Mouse (Mus musculus): ENCODE measurements around the gene Rapgef2. TPM values are rescaled to one million over a fixed set of nuclear protein-coding genes. Genes with fewer than 3 reads are reported as not detected.
"Not testable (repeated sequence)": the region's sequence is repeated elsewhere in the genome, so short reads cannot be mapped to it uniquely, and the experiment has no call there.

Rapgef2 gene
- polyA plus RNA-seq, 2 experiments from 2014 or later, result 3.1 to 5.6 TPM

DNA sequence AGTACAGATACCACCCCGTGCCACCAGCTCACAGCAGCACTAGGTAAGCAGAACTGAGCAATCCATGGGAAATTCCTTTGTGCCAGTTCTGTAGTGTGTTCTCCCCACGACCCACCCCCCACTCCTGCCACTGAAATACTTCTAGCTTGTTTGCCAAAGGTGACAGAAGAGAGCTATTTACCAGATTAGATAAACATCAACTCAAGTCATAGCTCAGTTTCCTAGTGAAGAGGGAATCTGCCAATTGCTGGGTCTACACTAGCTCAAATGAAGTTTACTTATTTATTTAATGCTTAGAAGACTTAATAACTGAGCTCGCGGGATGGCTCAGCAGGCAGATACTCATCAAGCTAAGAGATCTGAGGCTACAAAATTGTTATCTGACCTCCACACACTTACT lies 200.0 kb downstream of the Rapgef2 start:
- no peak for ATAC-seq

GRCm38 (mm10) chr3:79083881-79084280 lies 202.4 kb downstream of the Rapgef2 start:
- no peak for ATAC-seq

- ATAC-seq, result no peak
Observed at GRCm38 (mm10) chr3:79083030-79083429, 203.3 kb downstream of the Rapgef2 start.

GRCm38 (mm10) chr3:79079076-79079475 lies 207.2 kb downstream of the Rapgef2 start:
- no peak for ATAC-seq

DNA sequence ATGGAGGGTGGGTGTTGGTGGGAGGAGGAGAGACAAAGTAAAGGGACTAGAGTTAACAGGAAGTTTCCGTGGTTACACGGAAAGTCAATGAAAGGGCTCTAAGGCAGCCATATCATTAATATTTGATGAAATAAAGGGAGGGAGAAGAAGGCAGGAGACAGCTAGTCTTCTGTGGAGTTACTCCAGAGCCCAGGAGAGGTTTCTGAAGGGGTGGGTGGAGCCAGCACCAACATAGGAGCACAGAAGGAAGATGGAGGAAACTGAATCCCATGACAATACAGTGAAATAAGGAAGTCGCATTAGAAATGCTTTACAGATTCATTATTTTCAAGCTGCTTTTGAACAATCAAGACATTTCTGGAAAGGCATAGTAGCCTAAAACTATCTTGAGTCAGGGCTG lies 211.3 kb downstream of the Rapgef2 start:
- ATAC-seq, result no peak

DNA sequence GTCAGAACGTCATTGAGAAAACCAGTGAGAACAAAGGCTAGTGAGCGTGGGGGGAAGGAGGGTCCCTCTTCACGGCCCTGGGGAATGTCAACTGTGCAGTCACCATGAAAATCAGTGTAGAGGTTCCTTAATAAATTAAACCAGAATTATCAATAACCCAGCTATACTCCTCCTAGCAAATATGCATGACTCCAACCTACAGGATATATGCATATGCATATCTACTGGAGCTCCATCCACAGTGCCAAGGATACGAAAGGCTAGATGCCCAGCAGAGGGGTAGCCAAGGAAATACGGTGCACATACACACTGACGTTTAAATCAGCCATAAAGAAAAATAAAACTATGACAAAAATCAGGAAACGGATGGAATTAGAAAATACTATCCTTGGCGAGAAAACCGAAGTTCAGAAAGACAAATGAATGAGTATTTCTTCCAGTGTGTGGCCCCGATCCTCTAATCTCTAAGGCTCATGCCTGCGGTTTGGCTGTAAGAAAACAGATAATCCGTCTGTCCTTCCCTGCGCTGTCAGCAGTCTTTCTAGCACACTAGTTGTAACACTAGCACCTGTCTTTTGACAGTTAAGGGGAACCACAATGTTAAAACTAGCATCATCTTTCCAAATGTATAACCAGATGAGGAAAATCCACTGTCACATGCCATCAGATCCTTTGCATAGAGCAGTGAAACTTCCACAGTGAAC lies 212.6 kb downstream of the Rapgef2 start:
- no peak for ATAC-seq

DNA sequence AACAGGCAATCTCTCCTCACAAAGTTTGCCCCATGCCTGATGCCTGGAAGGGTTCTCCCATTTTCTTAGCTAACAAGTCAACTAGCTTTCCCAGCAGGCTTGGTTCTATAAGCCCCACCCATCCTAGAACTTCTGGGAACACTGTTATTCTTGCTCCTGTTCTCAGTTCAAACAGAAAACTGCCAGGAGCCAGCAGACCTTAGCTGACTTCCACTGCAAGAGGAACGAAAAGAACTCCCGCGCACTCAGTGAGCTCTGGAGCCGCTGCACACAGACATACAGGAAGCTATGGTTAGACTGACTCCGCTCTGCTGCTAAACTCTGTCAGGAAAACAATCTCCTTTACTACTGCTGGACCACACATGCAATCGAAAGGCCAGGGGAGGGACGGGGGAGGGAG lies 214.8 kb downstream of the Rapgef2 start:
- ATAC-seq, result peak; percentile 63

DNA sequence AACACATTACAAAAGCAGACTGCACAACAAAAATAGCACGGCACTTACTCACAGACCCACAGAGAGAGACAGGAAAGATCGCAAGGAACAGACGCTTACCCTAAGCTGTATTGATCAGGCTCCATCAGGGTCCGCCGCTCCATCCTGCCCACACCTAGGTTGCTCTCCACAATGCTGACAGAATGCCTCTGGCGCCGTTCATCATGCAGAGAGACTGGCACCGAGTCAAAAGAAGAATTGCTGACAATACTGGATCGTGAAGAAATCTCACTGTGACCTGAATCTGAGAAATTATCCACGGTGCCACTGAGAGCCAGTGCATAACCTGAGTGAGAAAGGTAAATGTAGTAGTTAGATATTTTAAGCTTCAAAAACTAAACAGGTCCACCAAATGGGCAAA lies 216.4 kb downstream of the Rapgef2 start:
- ATAC-seq, result no peak

DNA sequence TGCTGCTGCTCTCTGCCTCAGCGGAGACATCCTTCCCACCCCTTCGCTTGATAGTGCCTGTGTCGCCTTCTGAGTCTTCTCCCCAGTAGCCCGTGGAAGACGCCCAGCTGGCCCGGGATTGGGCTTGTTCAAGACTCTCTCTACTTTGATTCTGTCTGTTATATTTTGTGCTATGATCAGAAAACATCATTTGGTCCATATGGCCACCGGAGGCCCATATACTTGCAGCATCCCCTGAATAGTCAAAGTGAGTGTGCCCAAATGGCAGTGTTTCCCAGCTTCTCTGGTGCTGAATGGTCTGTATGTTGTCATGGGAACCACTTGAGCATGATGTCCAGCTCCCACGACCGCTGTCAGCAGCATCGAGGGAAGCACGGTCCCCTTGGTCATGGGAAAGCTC lies 217.3 kb downstream of the Rapgef2 start:
- ATAC-seq, result no peak

DNA sequence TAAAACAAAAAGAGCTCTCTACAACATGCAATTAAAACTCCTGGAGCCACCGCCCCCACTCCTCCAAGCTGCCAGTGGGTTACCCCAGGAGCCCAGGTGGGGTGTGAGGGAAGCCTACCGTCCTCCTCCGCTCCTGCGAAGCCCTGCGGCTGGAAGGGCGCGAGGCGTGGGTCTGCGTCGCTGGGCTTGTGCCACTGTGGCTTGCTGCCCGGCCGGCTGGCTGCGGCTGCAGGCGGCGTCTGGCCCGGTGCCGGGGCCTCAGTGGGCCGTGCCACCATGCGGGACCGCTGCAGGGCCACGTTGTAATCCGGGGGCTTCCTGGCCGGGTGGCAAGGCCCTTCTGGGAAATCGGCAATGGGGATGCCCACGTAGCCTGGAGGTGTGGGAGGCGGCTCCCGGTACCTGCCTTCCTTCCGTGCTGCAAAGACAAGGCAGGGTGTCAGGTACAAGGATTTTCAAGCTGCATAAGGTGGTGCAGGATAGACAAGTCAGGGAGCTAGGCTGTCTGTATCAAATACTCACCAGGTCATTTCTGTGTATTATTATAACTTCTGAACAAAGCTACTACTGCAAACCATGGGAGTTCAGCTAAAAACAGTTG lies 219.8 kb downstream of the Rapgef2 start:
- no peak for ATAC-seq

DNA sequence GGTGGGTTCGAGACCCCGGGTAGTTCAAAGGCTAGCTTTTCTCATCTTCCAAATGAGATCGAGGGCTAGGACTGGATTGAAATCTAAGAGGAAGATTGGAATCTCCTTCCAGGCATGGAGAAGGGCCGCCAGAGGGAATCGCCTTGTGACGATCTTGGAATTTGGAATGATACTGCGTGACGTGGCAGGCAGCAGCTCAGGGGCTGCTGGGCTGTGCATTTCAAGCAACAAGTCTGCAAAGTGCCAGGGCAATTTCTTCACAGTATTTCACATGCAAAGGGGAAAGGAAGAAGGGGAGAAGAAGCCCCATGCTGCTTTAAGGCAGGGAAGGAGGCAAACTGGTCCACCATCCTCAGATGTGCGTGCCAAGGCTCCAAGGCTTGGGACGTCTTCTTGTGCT lies 222.2 kb downstream of the Rapgef2 start:
- no peak for ATAC-seq

DNA sequence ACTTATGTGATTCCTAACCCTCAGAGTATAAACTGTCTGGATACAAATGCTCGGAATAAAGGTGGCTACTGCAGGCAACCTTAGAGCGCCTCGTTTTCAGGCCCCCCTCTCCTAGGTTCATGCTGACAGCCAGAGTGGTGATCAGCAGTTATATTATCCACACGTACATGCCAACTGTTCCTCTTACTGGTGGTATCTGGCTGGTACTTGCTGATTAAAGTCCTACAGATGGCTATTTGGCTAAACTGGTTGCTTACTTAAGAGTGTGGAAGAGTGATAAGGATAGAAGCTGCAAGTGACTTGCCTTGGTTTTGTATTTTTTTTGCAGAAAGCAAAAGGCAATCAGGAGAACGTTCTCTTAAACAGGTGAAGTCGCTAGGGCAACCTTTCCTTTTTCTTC lies 224.9 kb downstream of the Rapgef2 start:
- ATAC-seq, result no peak

DNA sequence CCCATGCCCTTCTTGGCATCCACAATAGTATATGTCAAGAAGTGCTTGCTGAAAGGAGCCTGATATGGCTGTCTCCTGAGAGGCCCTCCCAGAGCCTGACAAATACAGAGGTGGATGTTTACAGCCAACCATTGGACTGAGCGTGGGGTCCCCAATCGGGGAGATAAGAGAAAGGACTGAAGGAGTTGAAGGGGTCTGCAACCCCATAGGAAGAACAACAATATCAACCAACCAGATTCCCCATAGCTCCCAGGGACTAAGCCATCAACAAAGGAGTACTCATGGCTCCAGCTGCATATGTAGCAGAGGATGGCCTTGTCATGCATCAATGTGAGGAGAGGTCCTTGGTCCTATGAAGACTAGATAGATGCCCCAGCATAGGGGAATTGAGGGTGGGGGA lies 227.8 kb downstream of the Rapgef2 start:
- not testable (repeated sequence) for ATAC-seq

DNA sequence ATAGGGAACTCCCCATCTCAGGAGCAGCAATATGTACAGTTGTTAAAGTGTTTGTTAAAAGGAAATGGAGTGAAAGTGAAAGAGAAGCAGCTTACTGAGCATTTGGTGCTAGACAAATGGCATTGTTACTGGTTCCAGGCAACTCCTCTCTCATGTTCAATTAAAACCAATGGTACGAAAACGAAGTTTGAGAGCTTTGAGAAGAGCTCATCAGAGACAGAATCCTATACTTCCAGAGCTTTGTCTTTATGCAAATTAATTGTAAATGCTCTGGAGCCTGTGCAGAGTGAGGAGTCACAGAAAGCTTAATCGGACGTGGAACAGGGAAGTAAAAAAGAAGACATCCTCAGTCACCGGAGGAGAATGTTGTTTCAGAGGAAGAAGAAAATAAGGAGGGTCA lies 241.1 kb downstream of the Rapgef2 start:
- ATAC-seq, result no peak

- no peak for ATAC-seq
Observed at GRCm38 (mm10) chr3:79042973-79043372, 243.3 kb downstream of the Rapgef2 start.

GRCm38 (mm10) chr3:79039666-79040450 lies 246.5 kb downstream of the Rapgef2 start:
- ATAC-seq, result no peak

DNA sequence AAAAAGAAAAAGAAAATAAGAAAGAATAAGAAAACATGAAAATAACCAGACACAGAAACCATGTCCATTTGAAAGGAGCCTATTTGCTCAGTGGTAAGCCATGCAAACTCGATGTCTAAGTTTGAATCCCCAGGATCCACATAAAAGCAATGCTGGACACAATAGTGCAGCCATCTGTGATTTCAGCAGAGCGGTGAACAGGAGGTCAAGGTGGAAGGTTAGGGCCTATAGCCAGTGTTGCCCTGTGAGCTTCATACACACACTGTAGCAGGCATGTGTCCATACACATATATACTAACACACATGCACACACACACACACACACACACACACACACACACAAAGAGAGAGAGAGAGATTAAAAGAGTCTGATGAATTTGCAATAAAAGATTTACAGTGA lies 247.3 kb downstream of the Rapgef2 start:
- ATAC-seq, result no peak

DNA sequence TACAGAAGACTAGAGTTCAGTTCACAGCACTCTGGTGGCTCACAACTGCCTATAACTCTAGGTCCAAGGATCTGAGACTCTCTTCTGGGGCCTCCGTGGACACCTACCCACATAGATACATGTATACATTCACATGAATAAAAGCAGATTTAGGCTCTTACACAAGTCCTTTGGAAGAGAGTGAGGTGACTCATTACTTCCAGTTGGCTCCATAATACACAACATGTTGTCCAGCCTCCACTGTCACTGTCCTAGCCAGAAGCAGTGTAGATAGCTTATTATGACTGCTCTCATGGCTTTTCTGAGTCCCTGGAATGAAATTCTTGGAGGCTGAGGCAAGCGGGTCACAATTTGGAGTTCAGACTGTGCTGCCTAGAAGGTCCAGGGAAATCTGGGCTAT lies 251.9 kb downstream of the Rapgef2 start:
- ATAC-seq, result no peak

GRCm38 (mm10) chr3:79030855-79031254 lies 255.5 kb downstream of the Rapgef2 start:
- ATAC-seq, result no peak

- no peak for ATAC-seq
Observed at GRCm38 (mm10) chr3:79028153-79028878, 258.0 kb downstream of the Rapgef2 start.

GRCm38 (mm10) chr3:79025983-79026382 lies 260.3 kb downstream of the Rapgef2 start:
- ATAC-seq, result no peak

GRCm38 (mm10) chr3:79023735-79024328 lies 262.5 kb downstream of the Rapgef2 start:
- no peak for ATAC-seq

DNA sequence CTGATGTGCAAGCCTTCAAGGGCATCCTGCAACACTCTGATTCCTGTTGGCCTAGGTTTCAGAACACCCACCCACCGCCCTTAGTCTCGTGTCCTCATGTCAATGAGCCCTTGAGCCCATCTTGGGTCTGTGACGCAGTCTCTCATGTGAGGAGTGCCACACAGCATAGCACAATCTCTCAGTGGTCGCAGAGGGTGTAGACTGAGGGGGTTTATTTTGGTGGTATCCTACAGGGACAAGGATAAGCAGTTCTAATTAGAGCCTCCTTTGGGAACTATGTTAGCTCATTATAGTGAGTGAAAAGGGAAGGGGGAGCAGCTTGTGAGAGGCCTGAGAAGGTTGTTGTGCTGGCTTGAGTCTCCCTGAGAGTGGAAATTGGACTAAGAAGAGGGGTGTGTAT lies 263.6 kb downstream of the Rapgef2 start:
- no peak for ATAC-seq
